Comparison of ENCODE assay signal across 21 mouse cellular contexts in the genomic region with DNA sequence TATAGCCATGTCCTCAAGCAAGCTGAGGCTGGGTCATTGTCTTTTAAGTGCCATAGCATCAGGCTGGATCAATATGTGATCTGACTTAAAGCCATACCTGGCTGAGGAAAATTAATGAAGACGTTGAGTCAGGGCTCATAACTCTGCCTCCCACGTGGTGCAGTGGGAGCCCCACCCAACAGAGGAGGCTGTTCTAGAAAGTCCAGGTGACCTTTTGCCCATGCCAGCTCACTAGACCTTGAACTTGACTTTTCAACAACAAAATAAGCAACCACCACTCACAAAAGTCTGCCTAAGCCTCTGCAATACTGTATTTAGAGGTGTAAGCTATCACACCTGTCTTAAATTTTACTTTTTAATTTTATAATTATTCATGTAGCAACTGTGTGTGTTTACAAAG.
"Had no signal": no experiment of that assay in that cellular context is flagged by ENCODE, and none has a peak within 500 bp of the region (broad histone marks: within the 10 kb centered on the region; RNA-seq: fewer than 3 reads in every experiment).

No protein-coding gene starts in this region.

- H3K4me2 ChIP-seq: liver, embryonic 12.5 days; liver, embryonic 15.5 days; lung, embryonic 15.5 days; midbrain, embryonic 13.5 days; neural tube, embryonic 13.5 days; stomach, embryonic 15.5 days had no signal

- ATAC-seq: hindbrain, embryonic 16.5 days; intestine, embryonic 16.5 days; liver, embryonic 12.5 days; midbrain, embryonic 13.5 days; midbrain, embryonic 16.5 days had no signal

- H3K9me3 ChIP-seq: liver, embryonic 12.5 days; liver, embryonic 15.5 days; lung, embryonic 15.5 days; megakaryocyte, embryonic 14.5 days; midbrain, embryonic 10.5 days; midbrain, embryonic 13.5 days; neural tube, embryonic 13.5 days; stomach, embryonic 15.5 days had no signal

- H3K27me3 ChIP-seq: liver, embryonic 12.5 days; liver, embryonic 15.5 days; lung, embryonic 15.5 days; megakaryocyte, embryonic 14.5 days; midbrain, embryonic 13.5 days; neural tube, embryonic 13.5 days; stomach, embryonic 15.5 days had no signal

- H3K27ac ChIP-seq: left cerebral cortex, adult 2 months; liver, embryonic 12.5 days; liver, embryonic 15.5 days; lung, embryonic 15.5 days; midbrain, embryonic 10.5 days; midbrain, embryonic 13.5 days; neural tube, embryonic 13.5 days; stomach, embryonic 15.5 days had no signal

- DNase-seq: layer of hippocampus, postnatal 36 days; lung, adult 18-20 months; lung, postnatal 10 days; lung, postnatal 36 days; retina, postnatal 1 day; right cerebral cortex, postnatal 25 days; spleen, adult 18-20 months; thymus, postnatal 25 days had no signal

- H3K36me3 ChIP-seq: liver, embryonic 12.5 days; liver, embryonic 15.5 days; lung, embryonic 15.5 days; midbrain, embryonic 10.5 days; midbrain, embryonic 13.5 days; neural tube, embryonic 13.5 days; stomach, embryonic 15.5 days had no signal

- H3K4me3 ChIP-seq: left cerebral cortex, adult 2 months; liver, embryonic 12.5 days; liver, embryonic 15.5 days; lung, embryonic 15.5 days; megakaryocyte, embryonic 14.5 days; midbrain, embryonic 10.5 days; midbrain, embryonic 13.5 days; myocyte; neural tube, embryonic 13.5 days; stomach, embryonic 15.5 days had no signal

- H3K4me1 ChIP-seq: liver, embryonic 12.5 days; liver, embryonic 15.5 days; lung, embryonic 15.5 days; megakaryocyte, embryonic 14.5 days; neural tube, embryonic 13.5 days; stomach, embryonic 15.5 days had no signal

- H3K9ac ChIP-seq: liver, embryonic 12.5 days; liver, embryonic 15.5 days; lung, embryonic 15.5 days; midbrain, embryonic 13.5 days; neural tube, embryonic 13.5 days; stomach, embryonic 15.5 days had no signal
